Mouse (Mus musculus): ENCODE results near the gene Pank3.

Pank3 gene

DNA sequence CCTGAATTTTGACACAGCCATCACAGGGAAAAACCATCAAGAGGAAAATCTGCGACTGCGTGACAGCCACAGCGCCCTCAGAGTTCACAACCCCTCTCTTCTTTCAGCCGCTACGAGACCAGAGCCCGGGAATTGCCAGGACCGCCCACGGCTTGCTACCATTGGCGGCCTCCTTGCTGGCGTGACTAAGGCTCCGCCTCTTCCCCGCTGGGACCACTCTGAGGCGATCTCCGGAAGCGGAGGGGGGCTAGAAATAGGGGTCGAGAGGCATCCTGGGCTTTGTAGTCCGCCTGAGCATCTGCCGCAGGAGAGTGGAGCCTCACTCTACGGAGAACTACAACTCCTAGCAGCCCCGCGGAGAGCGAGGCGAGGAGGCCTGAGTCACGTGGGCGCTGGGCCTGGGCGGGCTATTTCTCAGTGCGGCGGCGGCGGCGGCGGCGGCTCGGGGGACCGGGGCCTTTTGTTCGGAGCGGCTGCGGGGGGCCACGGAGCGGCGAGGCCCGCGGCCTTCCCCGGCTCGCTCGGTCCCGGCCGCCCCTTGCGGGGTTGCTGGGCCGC, at the start of gene Pank3:
Pank3 (plus strand) TSS at position 297 of the 558 bp plus-strand sequence.
- peak; percentile 98 for DNase-seq (ENCODE audit: low read depth, low spot score)

DNA sequence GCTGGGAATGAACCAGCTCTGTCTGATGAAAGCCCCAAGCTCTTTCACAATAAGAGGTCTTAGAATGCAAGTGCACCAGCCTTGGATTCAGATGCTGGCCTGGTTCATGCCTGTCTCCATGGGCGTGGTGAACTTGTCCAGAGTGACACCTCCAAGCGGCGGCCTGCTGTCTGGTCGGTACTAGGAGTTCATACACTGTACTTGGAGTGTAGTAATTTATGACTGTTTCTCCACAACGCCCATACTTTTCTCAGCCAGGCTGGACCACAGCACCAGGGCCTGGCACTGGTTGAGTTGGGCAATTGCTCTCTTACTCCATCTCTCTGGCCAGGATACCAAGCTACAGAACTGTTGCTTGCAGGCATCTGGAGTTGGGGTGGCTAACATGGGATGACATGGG, 45.4 kb upstream of the Pank3 start:
- no peak for DNase-seq (ENCODE audit: low read depth, low spot score)

DNA sequence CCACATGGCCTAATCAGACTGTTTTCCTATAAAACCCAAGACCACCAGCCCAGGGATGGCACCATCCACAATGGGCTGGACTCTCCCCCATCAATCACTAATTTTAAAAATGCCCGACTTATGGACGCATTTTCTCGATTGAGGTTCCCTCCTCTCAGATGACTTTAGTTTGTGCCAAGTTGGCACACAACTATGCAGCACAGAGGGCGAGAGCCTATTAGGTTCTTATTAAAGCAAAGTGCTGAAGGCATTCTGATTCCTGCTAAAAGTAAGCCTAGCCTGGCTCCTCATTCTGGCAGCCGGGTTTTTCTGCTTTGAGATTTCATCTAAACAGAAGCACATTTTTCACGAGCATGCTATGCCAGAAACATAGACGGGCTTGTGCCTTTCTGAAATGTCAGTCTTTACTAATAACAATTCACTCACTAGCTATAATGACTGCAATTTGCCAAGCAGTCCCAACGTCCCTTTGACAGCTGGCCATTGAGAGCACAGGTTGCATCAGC, 42.9 kb upstream of the Pank3 start:
- DNase-seq (ENCODE audit: low read depth, low spot score): no peak

DNA sequence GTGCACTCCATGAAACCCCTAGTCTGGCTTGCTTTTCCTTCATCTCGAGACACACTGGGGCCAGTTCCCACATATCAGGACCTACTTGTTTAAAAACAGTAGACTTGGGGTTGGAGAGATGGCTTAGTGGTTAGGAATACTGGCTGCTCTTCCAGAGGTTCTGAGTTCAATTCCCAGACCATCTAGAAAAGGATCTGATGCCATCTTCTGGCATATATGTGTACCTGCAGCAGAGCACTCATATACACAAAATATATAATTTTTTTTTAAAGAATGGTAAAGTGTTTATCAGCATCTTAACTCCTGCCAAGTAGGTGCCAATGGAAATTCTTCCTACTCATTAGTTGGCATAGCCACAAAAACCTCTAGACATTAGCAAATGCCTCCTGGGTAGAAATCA, 41.1 kb upstream of the Pank3 start:
- DNase-seq (ENCODE audit: low read depth, low spot score): no peak

DNA sequence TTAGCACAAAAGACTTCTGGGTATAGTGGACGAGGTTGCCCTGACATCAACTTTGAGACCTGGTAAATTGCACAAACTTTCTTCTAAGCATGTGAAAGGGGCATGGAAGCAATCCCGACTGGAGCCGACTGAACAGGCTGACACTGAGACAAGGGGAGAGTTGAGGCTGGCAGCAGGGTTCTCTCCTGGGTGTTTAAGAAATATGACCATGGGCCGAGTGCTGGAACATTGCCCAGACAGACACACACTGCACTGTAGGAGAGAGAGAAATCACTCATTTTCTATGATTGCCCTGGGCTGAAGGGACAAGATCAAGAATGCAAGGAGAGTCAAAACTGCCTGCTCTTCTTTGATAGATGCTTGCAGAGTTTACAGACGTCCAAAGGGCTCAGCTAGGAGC, 40.1 kb upstream of the Pank3 start:
- no peak for DNase-seq (ENCODE audit: low read depth, low spot score)

DNA sequence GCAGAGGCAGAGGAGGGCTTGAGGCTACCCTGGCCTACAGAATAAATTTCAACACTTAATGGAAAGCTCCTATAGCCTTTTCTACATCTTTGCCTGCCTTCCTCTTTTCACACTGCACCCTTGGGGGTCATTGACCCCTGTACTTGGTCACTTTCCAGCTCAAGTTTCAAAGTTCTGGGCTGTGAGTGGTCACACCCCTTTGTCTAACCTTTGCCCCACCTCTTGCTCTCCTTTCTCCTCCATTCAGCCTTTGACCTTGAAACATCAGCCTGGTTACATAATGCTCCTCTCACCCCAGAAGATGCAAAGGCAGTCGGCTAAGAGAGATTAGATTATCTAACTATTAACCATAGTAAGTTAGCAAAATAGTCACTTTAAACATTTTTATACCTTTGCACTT, 36.9 kb upstream of the Pank3 start:
- DNase-seq (ENCODE audit: low read depth, low spot score): no peak

DNA sequence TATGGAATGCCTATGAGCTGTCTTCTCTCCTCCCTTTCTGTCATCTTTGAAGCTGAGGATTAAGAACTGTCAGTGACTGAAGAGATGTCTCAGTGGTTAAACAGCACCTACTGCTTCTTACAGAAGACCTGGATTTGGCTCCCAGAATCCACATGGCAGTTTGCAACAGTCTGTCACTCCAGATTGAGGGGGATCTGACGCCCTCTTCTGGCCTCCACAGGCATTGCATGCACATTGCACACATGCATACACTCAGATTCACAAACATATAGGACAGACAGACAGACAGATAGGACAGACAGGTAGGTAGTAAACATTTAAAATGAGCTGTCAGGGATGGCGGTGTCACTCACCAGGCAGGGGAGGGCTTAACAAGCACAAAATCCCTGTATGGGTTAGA, 32.5 kb upstream of the Pank3 start:
- no peak for DNase-seq (ENCODE audit: low read depth, low spot score)

DNA sequence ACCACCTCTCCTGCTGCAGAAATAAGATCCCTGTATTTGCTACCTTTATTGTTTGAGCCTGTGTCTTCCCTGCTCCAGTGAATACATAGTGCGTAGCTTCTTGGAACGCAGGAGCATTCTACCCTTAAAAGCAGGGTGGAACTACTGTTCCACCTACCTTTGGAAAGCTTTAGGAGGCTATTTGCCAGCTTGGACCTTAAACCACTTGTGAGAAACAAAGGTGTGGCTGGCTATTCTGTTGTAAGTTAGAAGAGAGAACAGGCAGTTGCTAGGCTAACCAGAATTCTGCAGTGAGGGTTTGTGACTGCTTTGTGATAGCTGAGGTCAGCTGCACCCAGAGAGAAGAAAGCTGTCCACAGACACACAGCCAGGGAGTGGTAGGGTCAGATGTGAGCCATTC, 32.0 kb upstream of the Pank3 start:
- DNase-seq (ENCODE audit: low read depth, low spot score): no peak

DNA sequence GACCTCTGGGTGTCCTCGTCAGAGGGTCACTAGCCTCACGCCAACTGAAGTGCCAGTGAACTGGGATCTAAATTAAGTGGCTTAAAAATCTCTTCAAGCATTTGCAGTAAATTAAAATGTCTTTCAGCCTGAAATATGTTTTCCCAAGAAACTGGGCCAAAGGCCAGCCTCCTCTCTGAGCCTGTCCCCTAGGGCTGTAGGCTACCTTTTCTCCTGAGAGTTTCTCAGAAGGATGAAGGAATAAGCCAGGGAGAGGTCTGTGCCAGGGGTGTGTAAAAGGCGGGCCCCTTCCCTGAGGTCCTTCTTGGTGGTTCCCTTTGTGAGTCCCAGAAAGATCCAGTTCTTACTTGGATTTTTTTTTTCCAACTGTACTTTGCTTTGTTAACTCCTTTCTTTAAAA, 31.2 kb upstream of the Pank3 start:
- no peak for DNase-seq (ENCODE audit: low read depth, low spot score)

DNA sequence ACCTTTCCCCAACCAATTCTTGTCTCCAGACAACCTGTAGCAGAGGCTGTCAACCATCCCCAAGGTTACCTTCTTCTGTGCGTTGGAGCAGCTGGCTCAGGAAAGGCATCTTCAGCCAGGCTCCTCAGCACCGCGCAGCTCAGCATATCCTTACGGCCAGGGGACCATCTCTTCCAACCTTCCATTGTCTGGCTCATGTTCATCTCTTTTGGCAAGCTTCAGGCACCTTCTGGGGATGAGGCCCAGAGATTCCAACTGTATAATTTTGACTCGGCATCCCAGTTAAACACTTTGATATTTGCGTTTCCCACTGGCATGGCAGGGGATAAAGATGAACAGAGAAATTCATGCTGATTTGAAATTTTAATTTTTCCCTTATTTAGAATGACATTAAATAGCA, 25.7 kb upstream of the Pank3 start:
- DNase-seq (ENCODE audit: low read depth, low spot score): no peak

DNA sequence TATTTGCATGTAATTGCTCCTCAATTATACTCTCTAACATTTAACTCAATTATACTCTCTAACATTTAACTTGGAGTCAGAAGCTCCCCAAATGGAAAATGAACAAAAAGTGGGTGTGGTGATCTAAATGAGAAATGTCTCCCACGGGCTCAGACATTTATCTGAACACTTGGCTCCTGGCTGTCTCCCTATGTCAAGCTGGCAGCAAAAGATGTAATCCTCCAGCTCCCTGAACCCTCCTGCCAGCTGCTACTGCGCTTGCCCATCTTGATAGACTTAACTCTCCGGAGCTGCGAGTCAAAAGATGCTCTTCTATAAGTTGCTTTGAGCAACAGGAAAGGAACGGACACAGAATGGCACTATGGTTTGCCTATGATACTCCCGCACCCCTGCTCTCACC, 24.7 kb upstream of the Pank3 start:
- no peak for DNase-seq (ENCODE audit: low read depth, low spot score)

DNA sequence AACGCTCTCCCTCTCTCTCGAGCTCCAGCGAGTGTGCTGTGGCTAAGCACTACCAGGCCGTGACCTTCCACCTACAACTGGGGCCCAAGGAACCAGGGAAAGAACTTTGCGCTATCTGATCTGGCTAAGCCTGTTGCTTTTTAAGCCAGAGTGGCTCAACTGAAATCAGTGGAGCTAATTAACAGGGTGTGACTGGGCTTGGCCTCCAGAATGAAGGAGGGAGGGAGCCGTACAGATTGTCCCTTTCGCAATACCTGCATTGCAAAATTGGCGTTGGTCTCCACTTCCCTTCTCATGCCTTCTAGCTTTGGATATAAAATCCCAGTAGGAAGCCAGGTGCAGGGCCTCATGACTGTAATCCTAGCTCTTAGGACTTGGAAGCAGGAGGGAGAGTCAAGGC, 18.7 kb upstream of the Pank3 start:
- DNase-seq (ENCODE audit: low read depth, low spot score): no peak

DNA sequence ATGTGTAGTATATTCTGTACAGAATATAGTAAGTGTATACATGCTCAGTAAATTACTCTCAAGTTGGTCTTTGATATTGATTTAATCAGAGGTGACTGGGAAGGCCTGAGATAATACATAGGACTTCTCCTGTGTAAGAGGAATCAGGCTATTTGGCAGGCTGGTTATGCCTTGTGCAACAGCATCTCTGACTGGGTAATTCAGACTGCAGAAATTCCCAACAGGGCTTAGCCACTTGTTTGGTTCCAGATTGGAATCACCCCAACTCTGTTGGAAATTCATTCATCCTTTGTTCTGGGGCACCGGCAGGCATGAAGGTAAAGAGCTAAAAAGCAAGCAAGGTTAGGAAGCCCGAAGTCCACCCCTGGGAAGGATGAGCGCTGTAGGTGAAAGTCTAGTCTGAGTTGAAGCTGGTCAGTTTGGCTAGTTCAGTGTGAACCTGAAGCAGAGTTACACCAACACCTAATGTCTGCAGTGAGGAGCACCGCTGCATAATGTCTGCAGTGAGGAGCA, 14.3 kb upstream of the Pank3 start:
- no peak for DNase-seq (ENCODE audit: low read depth, low spot score)

DNA sequence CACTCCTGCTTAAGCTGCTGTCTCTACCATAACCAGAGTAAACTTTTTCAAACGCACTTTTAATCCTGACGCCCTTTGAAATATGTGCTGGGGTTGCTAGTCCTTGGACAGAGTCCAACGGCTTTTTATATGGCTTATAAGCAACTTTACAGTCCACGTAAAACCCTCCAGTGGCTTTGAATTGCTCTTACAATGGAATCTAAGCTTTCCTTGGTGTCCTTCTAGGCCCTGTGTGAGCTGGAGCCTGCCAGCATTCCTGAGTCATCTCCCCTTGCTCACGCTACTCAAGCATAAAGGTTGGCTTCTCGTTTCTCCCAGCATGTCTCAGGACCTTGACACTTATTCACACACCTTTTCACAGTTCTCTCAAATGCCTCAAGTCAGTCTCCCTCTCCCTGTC, 13.7 kb upstream of the Pank3 start:
- DNase-seq (ENCODE audit: low read depth, low spot score): no peak

DNA sequence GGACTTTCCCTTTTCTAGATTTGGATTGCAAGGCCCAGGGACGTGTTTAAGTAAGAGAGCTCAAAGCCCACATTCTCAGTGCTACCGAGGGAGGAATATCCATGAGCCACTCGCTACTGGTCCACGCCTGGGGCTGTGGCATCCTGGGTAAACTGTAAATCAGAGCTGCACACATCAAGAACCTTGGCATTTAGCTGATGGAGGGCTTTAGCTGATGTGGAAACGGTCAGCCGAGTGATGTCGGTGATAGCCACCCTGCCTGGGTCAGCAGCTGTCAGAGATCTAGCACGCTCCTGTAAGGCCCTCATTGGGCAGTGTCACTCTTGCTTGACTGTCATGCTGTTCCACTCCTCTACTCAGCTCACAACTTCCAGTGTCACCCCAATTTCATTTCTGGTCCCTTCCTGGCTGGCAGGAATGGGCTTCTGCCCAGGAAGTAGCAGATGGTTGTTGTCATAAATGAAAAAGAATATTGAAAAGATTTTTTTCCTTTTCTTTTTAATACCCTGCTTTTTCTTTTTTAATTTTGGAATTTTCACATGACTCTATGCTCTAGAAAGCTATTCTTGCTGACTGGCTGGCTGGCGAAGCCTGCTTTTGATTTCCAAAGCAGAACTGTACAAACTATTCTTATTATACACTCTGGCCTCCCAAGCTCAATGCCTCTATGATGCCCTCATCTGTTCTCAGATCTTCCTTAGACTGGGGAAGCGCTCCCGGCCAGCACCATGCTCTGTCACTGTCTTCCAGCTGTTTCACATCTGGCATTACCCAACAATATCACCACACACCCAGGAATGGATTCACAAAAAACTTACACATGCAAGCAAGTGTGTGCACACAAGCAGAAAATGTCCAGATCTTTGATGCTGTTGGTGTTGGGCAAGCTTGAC, 12.6 kb upstream of the Pank3 start:
- no peak for DNase-seq (ENCODE audit: low read depth, low spot score)

DNA sequence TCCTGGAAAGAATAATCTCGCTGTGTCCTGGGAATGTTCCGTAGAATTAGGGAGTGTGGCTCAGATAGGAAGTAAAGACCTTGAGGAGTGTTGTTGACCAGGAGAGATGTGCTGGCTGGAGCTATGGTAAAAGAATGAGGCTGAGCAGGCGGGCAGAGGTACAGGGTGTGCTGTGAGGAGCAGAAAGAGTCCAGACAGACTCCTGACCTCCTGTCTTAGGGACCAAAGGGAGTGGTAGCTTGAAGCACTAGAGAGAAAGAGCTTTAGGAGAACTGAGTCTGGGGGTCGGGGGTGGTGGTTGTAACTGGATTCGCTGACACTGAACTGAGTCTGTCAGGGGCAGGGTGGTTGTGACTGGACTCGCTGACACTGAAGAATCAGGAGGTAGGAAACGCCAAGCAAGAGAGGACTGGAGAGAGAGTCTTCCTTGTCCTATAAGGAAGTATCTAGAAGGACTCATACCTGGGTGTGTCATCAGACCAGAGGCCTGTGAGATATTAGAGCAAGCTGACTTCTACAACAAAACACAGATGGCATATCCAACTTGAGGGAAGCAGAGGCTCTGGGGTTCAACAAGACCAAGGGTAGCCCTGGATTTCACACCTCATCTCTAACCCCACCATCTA, 9.2 kb upstream of the Pank3 start:
- DNase-seq (ENCODE audit: low read depth, low spot score): no peak

DNA sequence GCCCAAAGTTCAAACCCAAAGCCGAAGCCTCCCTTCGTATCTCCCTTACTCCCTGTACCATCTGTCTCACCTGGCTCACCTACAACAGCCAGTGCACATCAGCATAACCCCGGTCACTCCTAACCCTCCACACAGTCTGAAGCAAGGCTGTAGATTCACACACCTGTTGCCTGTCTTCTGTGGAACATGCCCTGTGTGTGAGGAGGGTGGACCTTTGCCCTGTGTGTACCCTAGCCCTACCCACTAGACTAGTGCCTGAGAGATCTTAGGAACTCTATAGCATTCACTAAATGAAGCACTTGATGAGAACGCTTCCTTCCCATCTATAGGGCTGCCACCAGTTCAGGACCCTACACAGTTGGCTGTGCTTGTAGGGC, 8.7 kb upstream of the Pank3 start:
- DNase-seq (ENCODE audit: low read depth, low spot score): no peak

DNA sequence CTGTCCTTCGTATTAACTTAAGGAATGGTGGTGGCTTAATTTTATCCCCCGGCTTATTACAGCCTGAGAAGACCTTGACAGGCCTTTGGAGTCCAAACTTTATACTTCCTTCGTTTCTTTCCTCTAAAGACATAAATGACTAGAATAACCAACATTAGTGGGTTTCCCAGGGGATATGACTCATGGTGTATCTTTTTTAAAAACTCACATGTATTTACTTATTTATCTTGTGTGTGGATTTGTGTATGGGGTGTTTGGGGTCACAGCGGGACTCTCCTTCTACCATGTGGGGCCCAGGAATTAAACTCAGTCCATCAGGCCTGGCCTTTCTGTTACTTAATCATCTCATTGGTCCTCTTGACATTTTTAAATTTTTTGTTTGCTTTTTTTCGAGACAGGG, 2.4 kb upstream of the Pank3 start:
- DNase-seq (ENCODE audit: low read depth, low spot score): no peak

DNA sequence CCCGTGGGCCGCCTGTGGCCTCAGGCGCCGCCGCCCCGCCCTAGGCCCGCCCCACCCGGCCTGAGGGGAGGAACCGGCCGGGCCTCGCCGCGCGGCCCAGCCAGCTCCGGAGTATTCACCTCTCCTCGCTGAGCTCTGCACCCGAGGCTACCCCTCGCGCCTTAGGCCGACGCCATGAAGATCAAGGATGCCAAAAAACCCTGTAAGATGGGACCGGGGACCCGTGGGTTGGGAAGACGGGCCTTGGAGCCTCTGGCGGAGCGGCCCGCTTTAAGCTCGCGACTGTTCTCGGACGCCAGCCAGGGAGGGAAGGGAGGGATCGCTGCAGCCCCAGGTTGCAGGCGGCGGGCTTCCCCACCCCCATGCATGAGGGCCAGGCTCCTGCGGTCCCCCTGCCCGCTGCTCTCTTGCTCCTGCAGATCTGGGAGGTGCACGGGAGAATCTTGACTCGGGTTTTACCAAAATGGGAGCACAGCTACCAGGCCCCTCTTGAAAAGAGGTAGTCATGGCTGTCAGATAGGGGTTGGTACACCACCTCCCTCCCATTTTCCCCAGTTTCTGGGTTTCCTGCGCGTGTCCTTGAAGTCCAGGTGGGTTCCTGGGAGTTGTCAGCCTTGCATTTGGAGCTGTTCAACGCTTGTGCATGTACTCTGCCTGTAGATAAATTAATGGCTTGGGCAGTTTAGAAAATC, 608 bp downstream of the Pank3 start:
- DNase-seq (ENCODE audit: low read depth, low spot score): no peak

DNA sequence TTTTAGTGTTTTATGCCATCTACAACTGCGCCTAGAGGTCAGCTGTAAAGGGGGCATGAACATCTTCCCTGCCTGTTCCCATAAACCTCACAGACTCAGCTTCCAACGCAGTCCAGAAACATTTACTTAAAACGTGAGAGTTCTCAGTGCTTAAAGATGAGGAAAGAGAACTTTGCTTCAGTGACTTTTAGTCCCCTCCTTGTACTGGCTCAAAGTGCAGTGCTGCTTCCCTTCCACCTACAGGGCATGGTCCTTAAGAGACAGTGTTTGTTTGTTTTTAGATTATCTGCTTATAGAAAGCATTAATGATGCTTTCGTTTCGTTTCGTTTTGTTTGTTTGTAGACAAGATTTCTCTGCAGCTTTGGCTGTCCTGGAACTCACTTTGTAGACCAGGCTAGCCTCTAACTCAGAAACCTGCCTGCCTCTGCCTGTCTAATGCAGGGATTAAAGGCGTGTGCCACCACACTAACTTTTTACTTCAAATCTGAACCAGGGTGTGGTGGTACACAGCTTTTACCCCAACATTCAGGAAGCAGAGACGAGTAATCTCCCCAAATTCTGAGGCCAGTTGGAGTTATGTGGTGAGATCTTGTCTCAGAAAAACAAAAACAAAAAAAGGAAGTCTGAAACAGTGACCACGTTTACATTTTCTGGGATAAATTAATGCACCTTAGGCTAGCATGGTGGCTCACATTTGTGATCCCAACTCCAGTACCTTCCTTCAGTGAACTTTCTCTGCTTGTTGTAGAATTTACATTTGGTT, 1.6 kb downstream of the Pank3 start:
- peak; percentile 8 for DNase-seq (ENCODE audit: low read depth, low spot score)

DNA sequence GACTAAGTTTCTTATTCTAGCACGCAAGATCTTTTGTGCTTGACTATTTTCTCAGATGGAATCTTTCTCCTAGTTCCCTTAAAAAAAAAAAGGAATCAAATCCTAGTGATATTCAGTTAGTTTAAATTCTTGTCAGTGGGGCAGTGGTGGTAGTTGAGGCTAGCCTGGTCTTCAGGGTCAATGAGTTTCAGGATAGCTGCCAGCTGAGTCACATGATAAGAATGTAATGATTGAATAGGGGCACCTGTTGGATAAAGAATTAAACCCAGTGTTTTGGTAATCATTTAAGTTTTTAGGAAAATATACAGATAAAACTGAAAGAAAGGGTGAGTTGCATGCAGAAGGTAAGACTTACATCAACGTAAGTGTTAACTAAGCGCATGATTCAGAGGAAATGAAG, 6.3 kb downstream of the Pank3 start:
- no peak for DNase-seq (ENCODE audit: low read depth, low spot score)

Data from CD4-positive, CD25-positive, alpha-beta regulatory T cell, adult 2 months (primary cell).